Mouse (Mus musculus) small intestine, adult 2 months (tissue): ENCODE measurements at regions not wholly inside any gene's neighbourhood (a gene's known extent, or its start where the extent isn't known, plus 50 kb on each side); places are given as distances from the start of the nearest gene placed in this dataset.
"Not testable (repeated sequence)": the region's sequence is repeated elsewhere in the genome, so short reads cannot be mapped to it uniquely, and the experiment has no call there.

Source experiments
- CTCF ChIP-seq: fragments of 200-500 bp; IDR thresholded peaks from 2 replicates; pipeline ENCODE4 v1.5.1; 2012; ENCODE audit warnings: low read depth, mild to moderate bottlenecking, control low read depth, inconsistent platforms, low read length, moderate library complexity, mixed read lengths; ENCODE audit not compliant: insufficient replicate concordance, insufficient read length; ENCODE audit errors: extremely low read depth
- POLR2A ChIP-seq: fragments of 200-500 bp; IDR thresholded peaks from 2 replicates; pipeline ENCODE4 v1.6.1; 2012; ENCODE audit warnings: low read depth, mild to moderate bottlenecking, control low read depth, inconsistent platforms, low read length, moderate library complexity

GRCm38 (mm10) chr17:13469867-13470380, 115.6 kb downstream of the Tcp10c start:
- not testable (repeated sequence) for TF ChIP-seq CTCF, POLR2A
